Mouse (Mus musculus) common myeloid progenitor, adult 5-6 weeks (primary cell): ENCODE measurements at regions not wholly inside any gene's neighbourhood (a gene's known extent, or its start where the extent isn't known, plus 50 kb on each side); places are given as distances from the start of the nearest gene placed in this dataset.

Experiments
- ATAC-seq: replicated peaks from 2 replicates; pipeline ENCODE4 v1.8.0; 2016; ENCODE audit warnings: low read depth, mild to moderate bottlenecking, moderate TSS enrichment, inconsistent platforms; ENCODE audit not compliant: poor library complexity, severe bottlenecking

DNA sequence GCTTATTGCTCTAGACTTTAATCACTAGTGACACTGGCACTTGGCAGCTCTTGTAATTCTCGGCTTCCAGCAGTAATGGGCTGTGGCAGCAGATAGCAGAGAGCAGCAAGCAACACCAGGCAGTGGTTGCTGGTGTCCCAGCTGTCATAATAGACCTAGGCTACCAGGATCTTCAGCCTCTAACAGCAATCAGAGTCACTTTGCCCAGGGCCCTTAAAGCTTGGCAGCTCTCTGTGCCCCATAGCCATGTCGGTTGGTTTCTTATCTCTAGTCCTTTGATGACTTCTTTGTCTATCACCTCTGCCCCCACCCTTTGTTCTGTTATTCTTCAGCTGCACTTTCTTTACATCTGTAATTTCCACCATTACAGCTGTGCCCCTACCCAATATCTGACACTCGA, 735.9 kb downstream of the Gm826 start:
- no peak for ATAC-seq

DNA sequence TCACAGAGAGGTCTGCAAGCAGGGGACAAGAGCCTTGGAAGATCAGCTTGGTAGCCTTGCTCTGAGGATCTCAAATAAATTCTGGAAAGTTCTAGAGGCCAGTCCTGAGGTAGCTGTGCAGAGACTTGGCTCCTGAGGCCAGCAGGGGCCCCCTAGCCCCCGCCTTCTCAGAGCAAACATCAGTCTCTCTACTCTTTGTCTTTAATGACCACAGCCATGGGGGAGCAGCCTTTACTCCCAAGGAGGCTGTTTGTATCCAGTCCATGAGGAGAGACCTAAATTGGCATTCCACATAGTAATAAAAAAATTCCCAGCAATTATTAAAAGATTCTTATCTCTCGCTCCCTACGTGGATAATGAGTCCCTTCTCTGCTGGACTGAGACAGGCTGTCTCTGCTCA, 726.8 kb downstream of the Gm826 start:
- ATAC-seq, result no peak

DNA sequence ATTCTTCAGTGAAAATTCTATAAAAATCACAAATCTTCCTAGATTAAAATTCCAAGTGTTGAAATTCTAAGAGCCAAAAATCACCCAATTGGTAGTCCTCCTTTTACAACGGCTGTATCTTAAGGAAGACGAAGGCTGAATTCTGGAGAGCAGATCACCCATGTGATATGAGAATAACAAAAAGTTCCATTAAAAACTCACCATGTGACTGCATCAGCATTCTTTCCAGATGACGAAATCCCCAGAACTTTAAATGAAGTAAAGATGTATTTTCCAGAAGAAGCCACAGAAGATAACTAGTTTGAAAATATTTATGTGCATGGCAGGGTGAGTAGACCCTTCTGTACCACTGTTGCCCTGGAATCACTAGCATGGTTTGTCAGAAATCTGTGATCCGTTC, 723.5 kb downstream of the Gm826 start:
- ATAC-seq, result no peak

DNA sequence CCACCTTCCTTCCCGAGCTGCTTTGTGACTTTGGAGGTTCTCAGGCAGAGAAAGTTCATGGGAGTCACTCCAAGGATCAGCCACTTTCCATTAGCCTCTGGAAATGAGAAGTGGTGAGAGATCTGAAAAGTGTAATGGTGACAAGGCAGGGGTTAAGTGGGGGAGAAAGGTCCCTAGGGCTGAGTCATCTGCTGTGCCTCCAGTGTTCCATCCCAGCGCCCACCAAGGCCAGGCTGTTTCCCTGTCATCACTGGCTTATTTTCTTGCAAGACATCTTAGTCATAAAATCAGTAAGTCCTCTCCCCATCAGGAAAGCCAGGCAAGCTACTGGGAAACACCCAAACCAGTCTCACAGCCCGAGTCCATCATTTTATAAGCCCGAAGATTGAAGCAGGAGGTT, 717.3 kb downstream of the Gm826 start:
- ATAC-seq, result no peak

DNA sequence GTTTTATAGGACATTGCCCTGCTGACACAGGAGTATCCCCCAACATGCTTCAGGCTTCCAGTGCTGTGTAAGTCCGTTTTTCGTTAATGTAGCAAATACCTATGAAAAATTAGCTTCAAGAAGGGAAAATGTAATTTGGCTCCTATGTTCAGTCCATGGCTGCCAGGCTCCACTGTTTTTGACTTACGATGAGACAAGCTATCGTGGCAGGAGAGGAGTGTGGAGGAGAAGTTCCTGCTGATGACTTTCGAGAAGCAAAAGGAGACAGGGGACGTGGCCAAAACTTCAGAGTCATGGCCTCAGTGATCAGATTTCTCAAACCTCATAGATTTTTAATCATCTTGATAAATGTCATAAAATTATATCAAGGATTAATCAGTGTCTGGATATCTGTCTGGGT, 712.7 kb downstream of the Gm826 start:
- no peak for ATAC-seq

GRCm38 (mm10) chr2:159622141-159622669, 711.8 kb downstream of the Gm826 start:
- ATAC-seq, result no peak

- no peak for ATAC-seq
Observed at GRCm38 (mm10) chr2:159625306-159625705, 708.7 kb downstream of the Gm826 start.

DNA sequence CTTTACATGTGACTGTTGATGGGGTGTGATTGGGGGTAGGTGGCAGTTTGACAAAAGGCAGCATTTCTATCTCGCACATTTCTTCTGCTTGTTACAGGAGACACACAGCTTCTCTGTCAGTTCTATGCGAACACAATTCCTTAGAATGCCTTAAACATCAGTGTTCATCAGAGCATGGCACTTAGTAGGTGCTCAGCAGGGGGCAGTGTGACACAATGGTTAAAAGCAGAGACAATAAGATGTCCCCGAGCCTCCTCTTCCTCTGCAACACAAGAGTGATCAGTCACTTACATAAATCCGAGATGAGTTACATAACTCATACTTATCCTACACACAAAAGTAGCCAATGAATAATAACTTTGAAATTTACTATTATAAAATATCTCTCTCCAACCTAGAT, 688.1 kb downstream of the Gm826 start:
- ATAC-seq, result no peak

- ATAC-seq, result no peak
Observed at GRCm38 (mm10) chr2:159646595-159646994, 687.4 kb downstream of the Gm826 start.

DNA sequence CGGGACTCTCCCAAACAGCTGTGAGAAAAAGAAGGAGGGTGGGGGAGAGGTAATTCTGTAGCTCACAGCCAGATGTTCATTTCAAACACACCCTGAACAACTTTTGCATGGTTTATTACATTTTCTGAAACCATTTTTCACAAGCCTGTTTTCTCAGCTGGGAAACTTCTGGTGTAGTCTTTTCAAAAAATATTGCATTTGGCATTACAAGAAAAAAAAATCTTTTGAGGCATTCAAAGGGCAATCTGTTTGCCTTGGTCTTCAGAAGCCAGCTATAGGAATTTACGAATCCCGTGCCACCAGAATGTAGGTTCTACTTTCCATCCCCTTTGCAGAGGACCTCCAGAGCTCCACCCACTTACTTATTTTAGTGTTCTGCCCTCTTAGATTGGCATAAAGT, 681.7 kb downstream of the Gm826 start:
- no peak for ATAC-seq

- no peak for ATAC-seq
Observed at GRCm38 (mm10) chr2:159676845-159677244, 657.1 kb downstream of the Gm826 start.

DNA sequence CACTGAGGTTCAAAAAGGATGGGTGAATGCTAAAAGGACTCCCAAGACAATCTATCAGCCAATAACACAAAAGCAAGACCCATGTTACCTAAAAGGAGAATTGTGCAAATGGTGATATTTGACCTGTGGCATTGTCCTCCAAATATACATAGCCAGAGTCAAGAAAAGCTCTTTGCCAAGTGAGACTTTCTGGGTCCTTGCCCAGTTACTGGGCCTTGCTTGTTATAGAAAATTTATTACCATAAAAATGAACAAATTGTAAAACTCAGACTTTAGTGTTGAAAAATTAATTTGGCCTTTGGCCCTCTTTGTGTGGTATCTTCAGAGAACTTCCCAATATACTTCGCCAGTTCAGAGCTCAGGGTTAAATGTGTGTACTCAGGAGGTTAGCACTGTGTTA, 653.3 kb downstream of the Gm826 start:
- ATAC-seq, result no peak

DNA sequence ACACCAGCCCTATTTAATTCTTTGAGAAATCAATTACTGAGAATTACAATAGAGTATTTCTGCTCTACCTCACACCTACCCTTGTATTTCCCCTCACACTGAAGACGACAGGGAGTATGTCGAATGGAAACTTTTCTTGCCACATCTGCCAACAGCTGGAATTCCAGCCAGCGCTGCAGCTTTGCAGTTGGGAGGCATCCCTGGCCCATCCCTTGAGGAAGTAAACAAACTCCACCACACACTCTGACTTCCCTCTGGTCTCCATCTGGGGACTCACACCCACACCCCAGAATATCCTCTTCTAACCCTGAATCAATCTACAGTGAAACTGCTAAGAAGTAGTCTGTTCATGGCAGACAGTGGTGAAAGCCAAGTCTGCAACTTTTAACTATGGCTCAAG, 630.9 kb downstream of the Gm826 start:
- ATAC-seq, result no peak

DNA sequence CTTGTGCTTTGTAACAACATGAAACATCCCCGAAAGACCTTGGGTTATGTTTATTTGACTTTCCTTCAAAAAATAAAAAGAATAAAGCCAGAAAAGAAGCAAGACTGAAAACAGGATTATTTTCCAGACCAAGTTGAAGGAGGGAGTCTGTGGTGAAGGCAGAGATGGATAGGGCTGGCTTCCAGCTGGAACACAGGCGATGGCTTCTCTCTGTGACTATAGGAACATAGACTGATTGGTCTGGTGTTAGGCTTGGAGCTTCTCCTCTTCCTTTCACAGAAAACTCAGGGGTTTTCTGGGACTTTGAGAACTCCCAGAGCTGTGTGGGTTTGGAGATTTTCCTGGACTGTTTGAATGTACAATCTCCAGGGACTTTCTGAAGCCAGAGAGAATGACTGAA, 625.8 kb downstream of the Gm826 start:
- ATAC-seq, result no peak

DNA sequence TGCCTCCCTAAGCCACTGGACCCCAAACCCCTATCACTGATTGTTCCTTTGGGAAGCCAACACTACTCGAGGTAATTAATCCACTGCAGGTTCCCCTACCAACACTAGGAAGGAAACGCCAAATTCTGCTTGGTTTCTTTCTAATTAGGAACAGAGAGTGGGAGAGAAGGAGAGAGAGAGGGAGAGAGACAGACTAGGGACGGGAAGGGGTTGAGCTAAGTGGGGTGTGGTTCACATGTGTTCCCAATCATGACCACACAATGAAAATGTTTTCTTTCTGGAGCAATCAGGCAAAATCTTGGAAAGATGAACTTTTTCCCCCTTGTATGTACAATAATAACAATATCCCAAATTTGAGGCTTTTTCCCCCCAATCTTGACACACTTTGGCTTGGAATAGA, 619.3 kb downstream of the Gm826 start:
- ATAC-seq, result no peak

GRCm38 (mm10) chr2:159718738-159719137, 615.2 kb downstream of the Gm826 start:
- ATAC-seq, result no peak

DNA sequence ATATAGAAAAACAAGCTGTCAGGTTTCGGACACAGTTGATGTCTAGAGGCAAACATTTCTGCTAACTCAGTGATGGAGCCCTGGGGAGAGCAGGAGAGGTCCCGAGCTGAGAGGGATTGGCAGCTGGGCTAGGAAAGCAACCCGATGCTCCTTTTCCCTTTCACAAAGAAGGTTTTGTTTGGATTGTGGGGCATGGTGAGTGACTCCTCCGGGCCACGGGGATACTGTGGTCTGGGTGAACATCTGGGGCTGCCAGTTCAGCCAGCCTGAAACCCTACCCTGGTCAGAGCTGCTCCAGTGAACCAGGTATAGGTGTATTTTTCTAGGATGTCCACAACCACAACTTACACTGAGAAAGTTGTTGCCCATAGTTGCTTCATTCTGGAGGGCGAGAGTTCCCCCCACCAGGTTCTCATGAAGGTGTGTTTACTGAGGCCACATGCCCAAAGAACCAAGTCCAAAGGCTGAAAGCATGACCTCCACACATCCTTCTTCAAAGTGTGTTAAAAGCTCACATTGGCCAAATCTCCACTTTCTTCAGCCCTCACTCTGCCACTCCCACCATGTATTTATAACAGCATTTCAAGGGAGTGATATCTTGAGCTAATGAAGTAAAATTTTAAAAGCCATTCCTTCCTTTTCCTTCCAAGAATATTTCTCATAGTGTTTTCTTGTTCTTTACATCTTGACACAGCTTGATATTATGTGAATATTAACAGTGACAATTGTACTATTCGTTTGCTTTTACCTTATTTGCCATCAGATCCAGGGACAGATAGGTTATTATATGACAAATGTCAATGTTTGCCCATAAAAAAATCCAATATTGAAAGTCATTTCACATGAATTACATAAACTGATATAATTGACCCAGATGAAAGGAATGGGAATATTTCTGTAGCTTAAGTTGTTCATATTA, 608.5 kb downstream of the Gm826 start:
- ATAC-seq, result no peak

DNA sequence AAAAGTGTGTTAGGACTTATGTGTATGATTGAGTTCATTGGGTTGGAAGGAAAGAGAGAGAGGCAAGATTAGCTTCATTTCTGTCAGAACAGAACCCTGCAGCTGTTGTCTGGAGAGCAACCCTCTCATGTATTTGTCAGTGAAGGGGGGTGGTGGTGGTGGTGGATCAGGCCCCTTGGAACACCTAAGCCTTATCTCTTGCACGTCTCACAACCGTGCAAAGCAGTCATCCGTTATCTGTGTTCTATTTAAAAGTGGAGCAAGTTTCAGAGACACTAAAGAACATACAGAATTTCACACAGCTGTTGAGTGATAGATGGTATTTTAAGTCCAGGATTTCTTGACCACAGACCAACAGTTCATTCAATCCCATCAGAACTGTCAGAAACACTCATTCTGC, 604.7 kb downstream of the Gm826 start:
- ATAC-seq, result no peak

DNA sequence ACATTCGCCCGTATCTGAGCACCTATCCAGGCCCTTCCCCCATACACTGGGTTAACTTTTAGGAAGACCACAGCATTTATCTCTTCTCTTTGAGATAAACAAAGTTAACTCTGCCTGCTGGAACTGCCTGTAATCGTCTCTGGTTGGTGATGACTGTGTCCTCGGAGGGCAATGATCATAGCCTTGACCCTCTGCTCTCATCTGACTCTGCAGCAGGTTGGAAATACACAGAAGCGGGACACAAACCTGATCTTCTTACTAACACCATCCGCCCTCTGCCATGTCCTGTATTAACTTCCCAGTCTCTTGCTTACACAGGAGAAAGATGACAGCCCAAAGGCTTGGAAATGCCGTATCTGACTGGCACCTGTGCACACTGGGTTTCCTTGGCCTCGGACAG, 603.7 kb downstream of the Gm826 start:
- ATAC-seq, result no peak

DNA sequence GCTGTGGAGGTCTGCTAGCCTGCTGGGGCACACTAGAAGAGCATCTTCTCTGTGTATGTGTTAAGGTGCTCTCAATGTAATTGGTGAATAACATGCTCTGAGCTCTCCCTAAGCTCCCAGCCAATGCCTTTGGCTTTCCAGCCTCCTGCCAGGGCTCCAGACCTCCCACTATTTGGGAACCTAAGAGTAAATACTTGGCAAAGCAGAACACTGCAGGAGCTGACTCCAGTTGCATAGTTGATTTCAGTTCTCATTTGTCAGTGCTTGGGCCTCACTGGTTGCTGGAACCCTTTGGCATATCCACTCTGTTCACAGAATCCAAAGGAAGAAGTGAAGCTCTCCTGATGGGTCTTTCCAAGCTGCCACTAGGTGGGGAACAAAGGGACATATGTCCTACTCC, 602.7 kb downstream of the Gm826 start:
- no peak for ATAC-seq

- ATAC-seq, result no peak
Observed at GRCm38 (mm10) chr2:159732413-159732812, 601.5 kb downstream of the Gm826 start.

DNA sequence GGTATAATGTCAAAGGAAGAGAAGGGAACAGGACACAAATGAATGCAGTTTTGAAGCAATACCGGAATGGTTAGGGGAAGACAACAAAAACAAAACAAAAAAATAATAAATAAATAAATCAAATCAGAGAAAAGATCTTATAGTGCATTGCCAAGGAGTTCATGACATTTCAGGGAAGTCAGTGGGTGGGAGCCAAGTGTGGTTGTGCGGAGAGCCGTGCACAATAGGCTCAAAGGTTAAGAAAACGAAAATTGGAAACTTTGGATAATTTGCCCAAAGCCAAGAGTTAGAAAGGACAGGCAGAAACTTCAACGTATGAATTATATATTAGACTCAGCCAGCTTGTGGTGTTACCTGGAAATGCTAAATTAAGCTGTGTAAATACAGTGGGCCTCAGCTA, 599.4 kb downstream of the Gm826 start:
- ATAC-seq, result no peak
